Mouse (Mus musculus) CH12.LX (cell line): ENCODE measurements around the gene Snx21.

Source experiments
- BHLHE40 ChIP-seq: IDR thresholded peaks from 2 replicates; pipeline ENCODE4 v1.6.1; 2011; ENCODE audit warnings: mild to moderate bottlenecking, low read depth, low read length, improper control_type of control experiment
- CTCF ChIP-seq, 2 experiments: IDR thresholded peaks in 1 of 2; conservative IDR thresholded peaks in 1 of 2; 2 replicates each; pipeline ENCODE4 v1.5.1; 2011 to 2012; ENCODE audit warnings: low read depth in 2 of 2, low read length in 2 of 2, improper control_type of control experiment in 1 of 2, inconsistent platforms in 1 of 2, mild to moderate bottlenecking in 1 of 2, moderate library complexity in 1 of 2
- MXI1 ChIP-seq: IDR thresholded peaks from 2 replicates; pipeline ENCODE4 v1.6.1; 2011; ENCODE audit warnings: mild to moderate bottlenecking, low read depth, low read length, improper control_type of control experiment
- POLR2A ChIP-seq: IDR thresholded peaks from 2 replicates; pipeline ENCODE4 v1.6.1; 2011; ENCODE audit warnings: low read depth, mild to moderate bottlenecking, improper control_type of control experiment, low read length

- no peak for TF ChIP-seq MXI1
- TF ChIP-seq BHLHE40 = no peak
- TF ChIP-seq CTCF (conservative IDR thresholded peaks at IDR 0.05 in 1 of 2, IDR thresholded peaks at IDR 0.05 in 1 of 2; ENCODE audit: low read depth in 2 of 2, low read length in 2 of 2) = no peak
- TF ChIP-seq POLR2A = no peak
These were observed 1.4 kb downstream of the Snx21 start for GRCm38 (mm10) chr2:164787032-164787431.
